Mouse (Mus musculus): ENCODE data around the gene Sst. TPM values are rescaled to one million over a fixed set of nuclear protein-coding genes. Genes with fewer than 3 reads are reported as not detected.

The Sst gene
- total RNA-seq, 2 experiments from 2014 or later: not detected

- ATAC-seq (replicated peaks; ENCODE audit: low FRiP score, poor library complexity, severe bottlenecking): no peak
Measured at GRCm38 (mm10) chr16:23890151-23890550, 607 bp downstream of the Sst start.

- no peak for ATAC-seq (replicated peaks; ENCODE audit: low FRiP score, poor library complexity, severe bottlenecking)
Measured at GRCm38 (mm10) chr16:23887910-23888579, 2.7 kb downstream of the Sst start.

GRCm38 (mm10) chr16:23885098-23885497, 5.7 kb downstream of the Sst start:
- ATAC-seq (replicated peaks; ENCODE audit: low FRiP score, poor library complexity, severe bottlenecking): no peak

- ATAC-seq (replicated peaks; ENCODE audit: low FRiP score, poor library complexity, severe bottlenecking): no peak
Measured at GRCm38 (mm10) chr16:23855242-23855641, 35.5 kb downstream of the Sst start.

- no peak for ATAC-seq (replicated peaks; ENCODE audit: low FRiP score, poor library complexity, severe bottlenecking)
Measured at GRCm38 (mm10) chr16:23849720-23850119, 41.0 kb downstream of the Sst start.

GRCm38 (mm10) chr16:23849176-23849575, 41.6 kb downstream of the Sst start:
- ATAC-seq (replicated peaks; ENCODE audit: low FRiP score, poor library complexity, severe bottlenecking): no peak

- no peak for ATAC-seq (replicated peaks; ENCODE audit: low FRiP score, poor library complexity, severe bottlenecking)
Measured at GRCm38 (mm10) chr16:23844622-23845021, 46.1 kb downstream of the Sst start.

GRCm38 (mm10) chr16:23842609-23843008, 48.1 kb downstream of the Sst start:
- ATAC-seq (replicated peaks; ENCODE audit: low FRiP score, poor library complexity, severe bottlenecking): no peak

Other genes starting within 250 kb of the Sst start
- gene Rtp2, start 41.4 kb upstream of the Sst start, total RNA-seq (2015; ENCODE audit: low replicate concordance): not detected in 2 replicates
- gene Rtp2, start 41.4 kb upstream of the Sst start, total RNA-seq (2017; ENCODE audit: low replicate concordance): not detected in 2 replicates
- gene Gm37419, start 97.5 kb upstream of the Sst start, total RNA-seq (2015; ENCODE audit: low replicate concordance): not detected in 2 replicates
- gene Gm37419, start 97.5 kb upstream of the Sst start, total RNA-seq (2017; ENCODE audit: low replicate concordance): not detected in 2 replicates
- gene Bcl6, start 97.9 kb upstream of the Sst start, total RNA-seq (2015; ENCODE audit: low replicate concordance): 5.2 and 7.9 TPM in 2 replicates
- 3.7 and 4.2 TPM in 2 replicates for gene Bcl6, start 97.9 kb upstream of the Sst start, total RNA-seq (2017; ENCODE audit: low replicate concordance)

Measured in erythroblast, adult 5-6 weeks (primary cell).